Mouse (Mus musculus): ENCODE data around the gene Mrpl36. TPM values are rescaled to one million over a fixed set of nuclear protein-coding genes. Genes with fewer than 3 reads are reported as not detected.

Mrpl36 gene
- polyA plus RNA-seq, 2 experiments = 91.9 to 122 TPM

DNA sequence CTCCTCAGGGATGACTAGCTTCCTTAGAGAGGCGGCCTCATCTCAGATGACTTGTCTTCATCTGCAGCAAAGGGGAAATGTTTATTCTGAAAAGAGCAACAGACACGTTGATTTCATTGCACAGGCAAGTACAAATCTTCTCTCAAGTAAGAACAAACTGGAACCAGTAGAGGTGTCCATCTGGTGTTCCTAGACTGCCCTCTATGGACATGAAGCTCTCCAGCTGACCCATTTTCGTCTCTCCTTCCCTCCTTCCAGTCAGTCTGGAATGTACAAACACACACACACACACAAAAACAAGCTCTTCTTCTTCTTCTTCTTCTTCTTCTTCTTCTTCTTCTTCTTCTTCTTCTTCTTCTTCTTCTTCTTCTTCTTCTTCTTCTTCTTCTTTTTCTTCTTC lies 23.6 kb downstream of the Mrpl36 start:
- Histone ChIP-seq H3K9ac (ENCODE audit: low read depth, low read length, severe bottlenecking) (no peak overlapping the region), H3K27ac (replicated peaks; ENCODE audit: low read depth, low read length) (no peak overlapping the region), H3K36me3 (ENCODE audit: control insufficient read depth, insufficient read depth, low read length) (no peaks in the 10 kb centered on the region), H3K9me3 (ENCODE audit: control insufficient read depth, low read length) (no peaks in the 10 kb centered on the region), H3K4me1 (ENCODE audit: control insufficient read depth, insufficient read depth, low read length) (no peaks in the 10 kb centered on the region), H3K4me2 (replicated peaks; ENCODE audit: low read depth, low read length, severe bottlenecking) (no peak overlapping the region), H3K4me3 (replicated peaks; ENCODE audit: low read length) (no peak overlapping the region), H3K27me3 (ENCODE audit: control insufficient read depth, insufficient read depth, low read length) (no peaks in the 10 kb centered on the region)
- ATAC-seq (ENCODE audit: low FRiP score, low read depth) (no peak), DNase-seq (ENCODE audit: low spot score) (no peak)
- no peak for TF ChIP-seq POLR2A (IDR thresholded peaks at IDR 0.05; ENCODE audit: borderline replicate concordance, extremely low read depth, insufficient read depth, insufficient read length)
- 67% methylated on average over 3 of the region's 3 CpGs for WGBS

DNA sequence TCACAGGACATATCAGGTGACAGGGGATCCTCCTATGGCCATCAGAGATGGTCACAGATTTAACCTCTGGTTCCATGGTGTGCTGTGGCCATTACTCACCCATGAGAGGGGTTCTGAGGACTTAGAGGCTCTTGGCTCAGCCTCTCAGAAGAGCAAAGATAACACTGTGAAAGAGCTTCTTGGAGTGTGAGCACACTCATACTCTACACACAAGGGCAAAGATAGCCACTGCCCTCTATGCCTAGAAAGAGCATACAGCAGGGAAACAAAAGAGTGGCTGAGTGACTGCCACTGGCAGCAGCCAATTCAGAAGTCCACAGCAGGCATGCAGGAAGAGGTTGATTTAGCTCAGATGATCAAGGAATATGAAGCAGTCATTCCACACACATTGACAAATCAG lies 24.2 kb downstream of the Mrpl36 start:
- ATAC-seq (ENCODE audit: low FRiP score, low read depth) (no peak), DNase-seq (ENCODE audit: low spot score) (no peak)
- Histone ChIP-seq H3K27ac (replicated peaks; ENCODE audit: low read depth, low read length) (no peak overlapping the region), H3K9ac (ENCODE audit: low read depth, low read length, severe bottlenecking) (no peak overlapping the region), H3K4me1 (ENCODE audit: control insufficient read depth, insufficient read depth, low read length) (no peaks in the 10 kb centered on the region), H3K9me3 (ENCODE audit: control insufficient read depth, low read length) (no peaks in the 10 kb centered on the region), H3K27me3 (ENCODE audit: control insufficient read depth, insufficient read depth, low read length) (no peaks in the 10 kb centered on the region), H3K36me3 (ENCODE audit: control insufficient read depth, insufficient read depth, low read length) (no peaks in the 10 kb centered on the region), H3K4me2 (replicated peaks; ENCODE audit: low read depth, low read length, severe bottlenecking) (no peak overlapping the region), H3K4me3 (replicated peaks; ENCODE audit: low read length) (no peak overlapping the region)
- TF ChIP-seq POLR2A (IDR thresholded peaks at IDR 0.05; ENCODE audit: borderline replicate concordance, extremely low read depth, insufficient read depth, insufficient read length) = no peak

- WGBS = 79% methylated on average over 3 of the region's 3 CpGs
- H3K4me3 ChIP-seq (replicated peaks; ENCODE audit: low read length) = no peak overlapping the region
- ATAC-seq (ENCODE audit: low FRiP score, low read depth) = no peak
Measured at GRCm38 (mm10) chr13:73357106-73357505, 28.8 kb downstream of the Mrpl36 start.

GRCm38 (mm10) chr13:73373367-73373766 lies 45.1 kb downstream of the Mrpl36 start:
- ATAC-seq (ENCODE audit: low FRiP score, low read depth) = no peak
- WGBS = 81% methylated on average over 4 of the region's 4 CpGs
- no peak for DNase-seq (ENCODE audit: low spot score)
- no peak overlapping the region for H3K4me2 ChIP-seq (replicated peaks; ENCODE audit: low read depth, low read length, severe bottlenecking)
- H3K4me3 ChIP-seq (replicated peaks; ENCODE audit: low read length) = no peak overlapping the region
- no peaks in the 10 kb centered on the region for H3K9me3 ChIP-seq (ENCODE audit: control insufficient read depth, low read length)
- H3K27me3 ChIP-seq (ENCODE audit: control insufficient read depth, insufficient read depth, low read length) = no peaks in the 10 kb centered on the region
- H3K4me1 ChIP-seq (ENCODE audit: control insufficient read depth, insufficient read depth, low read length) = no peaks in the 10 kb centered on the region
- H3K9ac ChIP-seq (ENCODE audit: low read depth, low read length, severe bottlenecking) = no peak overlapping the region
- H3K27ac ChIP-seq (replicated peaks; ENCODE audit: low read depth, low read length) = no peak overlapping the region
- TF ChIP-seq POLR2A (IDR thresholded peaks at IDR 0.05; ENCODE audit: borderline replicate concordance, extremely low read depth, insufficient read depth, insufficient read length) = no peak
- no peaks in the 10 kb centered on the region for H3K36me3 ChIP-seq (ENCODE audit: control insufficient read depth, insufficient read depth, low read length)

More at GRCm38 (mm10) chr13:73357106-73357505, 28.8 kb downstream of the Mrpl36 start:
- H3K27ac ChIP-seq (replicated peaks; ENCODE audit: low read depth, low read length) = no peak overlapping the region
- no peaks in the 10 kb centered on the region for H3K36me3 ChIP-seq (ENCODE audit: control insufficient read depth, insufficient read depth, low read length)
- no peak overlapping the region for H3K4me2 ChIP-seq (replicated peaks; ENCODE audit: low read depth, low read length, severe bottlenecking)
- H3K9ac ChIP-seq (ENCODE audit: low read depth, low read length, severe bottlenecking) = no peak overlapping the region
- no peak for DNase-seq (ENCODE audit: low spot score)
- no peaks in the 10 kb centered on the region for H3K27me3 ChIP-seq (ENCODE audit: control insufficient read depth, insufficient read depth, low read length)
- TF ChIP-seq POLR2A (IDR thresholded peaks at IDR 0.05; ENCODE audit: borderline replicate concordance, extremely low read depth, insufficient read depth, insufficient read length) = no peak
- no peaks in the 10 kb centered on the region for H3K9me3 ChIP-seq (ENCODE audit: control insufficient read depth, low read length)
- no peaks in the 10 kb centered on the region for H3K4me1 ChIP-seq (ENCODE audit: control insufficient read depth, insufficient read depth, low read length)

- no peak overlapping the region for H3K9ac ChIP-seq (ENCODE audit: low read depth, low read length, severe bottlenecking)
- no peaks in the 10 kb centered on the region for H3K27me3 ChIP-seq (ENCODE audit: control insufficient read depth, insufficient read depth, low read length)
- H3K4me2 ChIP-seq (replicated peaks; ENCODE audit: low read depth, low read length, severe bottlenecking) = no peak overlapping the region
- TF ChIP-seq POLR2A (IDR thresholded peaks at IDR 0.05; ENCODE audit: borderline replicate concordance, extremely low read depth, insufficient read depth, insufficient read length) = no peak
- no peaks in the 10 kb centered on the region for H3K4me1 ChIP-seq (ENCODE audit: control insufficient read depth, insufficient read depth, low read length)
- H3K27ac ChIP-seq (replicated peaks; ENCODE audit: low read depth, low read length) = no peak overlapping the region
- H3K4me3 ChIP-seq (replicated peaks; ENCODE audit: low read length) = no peak overlapping the region
- no peaks in the 10 kb centered on the region for H3K36me3 ChIP-seq (ENCODE audit: control insufficient read depth, insufficient read depth, low read length)
- ATAC-seq (ENCODE audit: low FRiP score, low read depth) (no peak), DNase-seq (ENCODE audit: low spot score) (no peak)
- WGBS = 77% methylated on average over 2 of the region's 2 CpGs
- H3K9me3 ChIP-seq (ENCODE audit: control insufficient read depth, low read length) = no peaks in the 10 kb centered on the region
Measured at GRCm38 (mm10) chr13:73374612-73375011, 46.3 kb downstream of the Mrpl36 start.

GRCm38 (mm10) chr13:73377637-73378036 lies 49.3 kb downstream of the Mrpl36 start:
- no peak overlapping the region for H3K4me2 ChIP-seq (replicated peaks; ENCODE audit: low read depth, low read length, severe bottlenecking)
- H3K27ac ChIP-seq (replicated peaks; ENCODE audit: low read depth, low read length) = no peak overlapping the region
- H3K9me3 ChIP-seq (ENCODE audit: control insufficient read depth, low read length) = no peaks in the 10 kb centered on the region
- no peaks in the 10 kb centered on the region for H3K27me3 ChIP-seq (ENCODE audit: control insufficient read depth, insufficient read depth, low read length)
- DNase-seq (ENCODE audit: low spot score) (no peak), ATAC-seq (ENCODE audit: low FRiP score, low read depth) (no peak)
- H3K4me3 ChIP-seq (replicated peaks; ENCODE audit: low read length) = no peak overlapping the region
- H3K36me3 ChIP-seq (ENCODE audit: control insufficient read depth, insufficient read depth, low read length) = no peaks in the 10 kb centered on the region
- TF ChIP-seq POLR2A (IDR thresholded peaks at IDR 0.05; ENCODE audit: borderline replicate concordance, extremely low read depth, insufficient read depth, insufficient read length) = no peak
- H3K4me1 ChIP-seq (ENCODE audit: control insufficient read depth, insufficient read depth, low read length) = no peaks in the 10 kb centered on the region
- H3K9ac ChIP-seq (ENCODE audit: low read depth, low read length, severe bottlenecking) = no peak overlapping the region
- WGBS = 87% methylated on average over 9 of the region's 9 CpGs

Other genes with a start within 250 kb of the Mrpl36 start
- 6.7 and 7.4 TPM in 2 replicates for gene Irx4, start 68.0 kb upstream of the Mrpl36 start, polyA plus RNA-seq (2012; rRNA removed)
- gene Irx4, start 68.0 kb upstream of the Mrpl36 start, polyA plus RNA-seq (2014; fragmentation: Nextera tagmentation; extraction: Ambion mirVana) = 8.9 TPM in 2 replicates
- gene Ndufs6, start within 50 bp of the Mrpl36 start, polyA plus RNA-seq (2012; rRNA removed) = 159 and 199 TPM in 2 replicates
- gene Ndufs6, start within 50 bp of the Mrpl36 start, polyA plus RNA-seq (2014; fragmentation: Nextera tagmentation; extraction: Ambion mirVana) = 377 and 393 TPM in 2 replicates
- gene Lpcat1, start 138.7 kb downstream of the Mrpl36 start, polyA plus RNA-seq (2012; rRNA removed) = 51.7 and 69.6 TPM in 2 replicates
- 43.2 and 46.8 TPM in 2 replicates for gene Lpcat1, start 138.7 kb downstream of the Mrpl36 start, polyA plus RNA-seq (2014; fragmentation: Nextera tagmentation; extraction: Ambion mirVana)
- gene Slc6a3, start 208.2 kb downstream of the Mrpl36 start, polyA plus RNA-seq (2012; rRNA removed) = 0.06 and 0.17 TPM in 2 replicates
- gene Slc6a3, start 208.2 kb downstream of the Mrpl36 start, polyA plus RNA-seq (2014; fragmentation: Nextera tagmentation; extraction: Ambion mirVana) = 0.14 TPM in 1 of 2 replicates, not detected in the other